Mouse (Mus musculus) megakaryocyte-erythroid progenitor cell, adult 5-6 weeks (primary cell): ENCODE measurements around the gene Inip. TPM values are rescaled to one million over a fixed set of nuclear protein-coding genes. Genes with fewer than 3 reads are reported as not detected.
A peak's percentile ranks its signal among the peaks of the same experiment; 100 is the strongest.

ENCODE experiments used
- ATAC-seq: replicated peaks from 2 replicates; pipeline ENCODE4 v1.8.0; 2016; ENCODE audit warnings: mild to moderate bottlenecking, inconsistent platforms; ENCODE audit not compliant: severe bottlenecking, poor library complexity, low FRiP score, low TSS enrichment
- total RNA-seq, 2 experiments: library from RNA; stranded (forward) in 1 of 2; stranded (reverse) in 1 of 2; fragments of 200-1000, 215-1000 nt in 1 of 2; fragments of >200 nt in 1 of 2; fragmentation: Nextera tagmentation in 1 of 2; gene quantifications; 2 replicates each; pipeline ENCODE4 v1.2.3; 2014 to 2017

Inip gene
- total RNA-seq (2014; fragmentation: Nextera tagmentation) (44.1 and 47.2 TPM in 2 replicates), total RNA-seq (2017) (41.4 and 52.0 TPM in 2 replicates)

DNA sequence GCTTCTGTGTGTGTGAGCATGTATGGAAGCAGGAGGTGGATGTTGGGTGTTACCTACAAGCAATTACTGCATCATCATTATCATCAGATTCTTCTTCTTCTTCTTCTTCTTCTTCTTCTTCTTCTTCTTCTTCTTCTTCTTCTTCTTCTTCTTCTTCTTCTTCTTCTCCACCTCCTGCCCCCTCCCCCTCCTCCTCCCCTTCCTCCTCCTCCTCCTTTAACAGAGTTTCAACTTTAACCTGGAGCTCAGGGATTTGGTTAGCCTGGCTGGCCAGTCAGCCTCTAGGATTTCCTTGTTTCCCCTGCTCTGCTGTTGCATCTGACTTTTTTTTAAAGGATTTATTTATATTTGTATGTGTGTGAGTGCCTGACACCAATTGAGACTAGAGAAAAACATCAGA is at the start of gene Inip:
Gene Inip (minus strand): TSS at position 101 of the 400 bp plus-strand sequence.
- ATAC-seq: no peak

DNA sequence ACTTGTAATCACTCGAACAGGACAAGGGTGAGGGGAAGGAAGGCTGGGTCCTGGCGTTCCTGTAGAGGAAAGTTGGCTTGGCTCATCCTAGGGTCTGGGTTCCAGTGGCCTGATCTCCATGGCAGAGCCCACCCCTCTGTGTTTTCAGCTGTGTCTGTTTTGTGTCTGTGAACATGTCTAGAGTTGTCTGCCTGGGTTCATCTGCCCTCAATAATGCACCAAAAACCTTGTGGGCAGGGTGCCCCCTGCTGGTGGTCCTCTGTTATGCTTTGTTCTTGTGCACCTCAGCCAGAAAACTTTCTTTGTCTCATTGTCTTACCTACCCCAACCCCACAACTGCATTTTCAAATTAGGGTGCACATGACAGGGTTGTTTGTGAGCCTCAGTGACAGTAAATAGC is 48.8 kb upstream of the Inip start:
- ATAC-seq: peak; percentile 88

DNA sequence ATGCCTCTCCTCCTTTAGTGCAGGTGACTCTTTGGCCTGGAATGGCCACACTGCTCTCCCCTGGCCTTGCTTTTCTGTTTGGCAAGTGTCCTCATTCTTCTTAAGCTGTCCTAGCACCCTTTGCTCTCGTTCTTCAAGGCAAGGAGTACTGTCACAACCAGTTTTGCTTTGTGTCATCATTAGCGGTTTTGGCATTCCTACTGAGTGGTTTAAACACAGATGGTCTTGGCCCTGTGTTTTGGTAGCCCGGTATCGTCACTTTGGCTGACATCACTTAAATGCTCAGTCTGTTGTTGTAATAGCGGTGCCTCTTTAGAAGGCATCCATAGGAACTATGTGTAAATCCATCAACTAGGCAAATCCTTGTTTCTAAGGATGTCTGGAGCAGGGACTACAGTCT is 46.1 kb upstream of the Inip start:
- ATAC-seq: no peak

DNA sequence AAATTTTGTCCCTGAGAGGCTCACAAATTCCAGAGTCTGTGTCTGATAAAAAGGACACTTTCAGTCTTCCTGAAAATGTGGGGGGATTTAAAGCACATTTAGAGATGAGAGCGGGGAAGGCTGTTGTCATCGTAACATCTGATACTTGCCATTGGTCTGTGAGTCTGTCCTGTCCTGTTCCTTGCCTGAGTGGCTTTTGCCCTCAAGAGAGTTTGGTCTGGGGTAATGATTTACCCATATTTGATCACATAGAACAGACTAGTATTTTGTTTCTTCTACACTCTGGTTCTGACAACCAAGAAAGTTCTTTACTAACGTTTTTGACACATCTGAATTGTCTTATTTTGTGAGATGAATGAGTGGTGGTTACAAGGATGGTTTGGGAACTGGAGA is 43.9 kb upstream of the Inip start:
- ATAC-seq: no peak

DNA sequence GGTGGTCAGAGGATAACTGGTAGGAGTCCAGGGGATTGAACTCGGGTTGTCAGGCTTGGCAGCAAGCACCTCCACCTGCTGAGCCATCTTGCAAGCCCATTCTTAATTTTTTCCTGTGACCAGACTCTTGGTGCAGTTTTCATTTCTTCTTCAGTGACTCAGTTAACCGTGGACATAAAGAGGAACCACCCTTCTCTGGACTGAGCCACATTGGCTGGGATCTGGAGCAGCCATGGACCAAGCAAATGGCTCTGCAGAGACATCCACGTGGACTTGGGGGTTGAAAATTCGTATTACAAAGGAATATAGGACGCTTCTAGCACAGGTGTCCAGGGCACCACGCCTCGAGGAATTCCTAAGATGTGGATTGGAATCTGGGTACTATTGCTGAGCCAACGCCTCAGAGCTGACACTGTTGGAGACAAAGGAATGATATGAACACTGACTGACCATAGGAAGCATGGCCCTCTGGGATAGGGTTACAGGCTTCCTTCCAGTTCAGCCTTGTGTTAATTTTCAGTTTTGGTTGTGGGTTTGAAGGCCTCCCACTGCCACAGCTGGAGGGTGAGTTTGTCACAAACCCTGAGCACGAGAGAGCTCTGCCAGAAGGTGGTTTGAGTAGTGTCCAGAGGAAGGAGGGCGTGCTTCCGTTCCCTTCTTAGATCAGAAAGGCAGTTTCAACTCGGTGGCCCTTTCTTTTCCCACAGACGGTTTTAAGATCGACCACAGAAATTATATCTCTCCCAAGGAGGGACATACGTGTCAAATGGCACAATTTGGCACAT is 43.3 kb upstream of the Inip start:
- ATAC-seq: peak; percentile 53; the same call in 1 of the 2 replicates

DNA sequence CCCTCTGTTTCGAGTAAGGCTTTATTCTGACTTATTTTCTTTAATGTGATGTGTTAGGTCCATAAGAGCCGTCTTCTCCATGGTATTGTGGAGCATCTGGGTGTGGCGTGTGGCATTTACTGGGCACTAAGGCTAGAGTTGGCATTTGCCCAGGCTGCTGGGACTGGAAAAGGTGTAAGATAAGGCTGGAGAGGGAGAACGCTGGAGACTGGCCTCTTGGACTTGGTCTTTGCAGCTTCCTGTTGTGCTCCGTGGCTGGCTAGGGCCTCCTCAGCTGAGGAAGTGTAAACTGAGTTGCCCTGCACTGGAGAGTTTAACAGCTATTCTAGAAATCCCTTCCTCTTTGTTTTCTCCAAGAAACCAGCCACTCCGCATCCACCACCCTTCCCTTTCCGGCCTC is 36.3 kb upstream of the Inip start:
- ATAC-seq: no peak

DNA sequence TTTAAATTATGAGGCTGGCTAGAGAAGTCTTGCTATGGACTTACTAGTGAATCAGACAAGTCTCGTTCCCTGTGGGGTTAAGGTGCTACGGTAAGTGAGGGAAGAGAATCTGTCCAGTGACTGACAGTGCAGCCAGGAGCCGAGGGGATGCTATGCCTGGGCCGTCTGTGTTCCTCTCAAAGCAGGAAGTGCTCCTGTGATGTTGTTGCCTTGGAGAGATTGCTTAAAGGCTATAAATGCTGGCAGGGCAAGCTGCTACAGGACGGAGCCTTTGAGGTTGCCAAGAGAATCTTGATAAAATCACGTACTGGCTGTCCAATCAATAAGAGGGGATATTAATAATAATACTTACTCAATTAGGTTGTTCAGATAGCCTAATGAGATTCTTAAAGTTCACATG is 31.4 kb upstream of the Inip start:
- ATAC-seq: no peak

DNA sequence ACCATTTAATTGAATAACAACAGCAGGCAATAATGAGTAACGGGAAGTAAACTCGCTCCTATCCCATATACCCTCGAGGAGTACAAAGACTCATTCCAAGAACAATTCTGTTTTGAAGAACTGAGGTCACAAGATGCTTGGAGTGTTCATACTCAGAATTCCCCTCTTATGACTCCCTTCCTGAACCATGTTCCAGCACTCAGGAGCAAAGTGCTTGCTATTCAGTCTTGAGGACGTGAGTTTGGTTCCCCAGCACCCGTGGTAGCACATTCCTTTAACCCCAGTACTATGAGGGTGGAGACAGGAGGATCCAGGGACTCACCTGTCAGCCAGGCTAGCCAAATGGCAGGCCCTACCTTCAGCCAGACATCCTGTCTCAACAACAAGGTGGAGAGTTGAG is 29.6 kb upstream of the Inip start:
- ATAC-seq: no peak

DNA sequence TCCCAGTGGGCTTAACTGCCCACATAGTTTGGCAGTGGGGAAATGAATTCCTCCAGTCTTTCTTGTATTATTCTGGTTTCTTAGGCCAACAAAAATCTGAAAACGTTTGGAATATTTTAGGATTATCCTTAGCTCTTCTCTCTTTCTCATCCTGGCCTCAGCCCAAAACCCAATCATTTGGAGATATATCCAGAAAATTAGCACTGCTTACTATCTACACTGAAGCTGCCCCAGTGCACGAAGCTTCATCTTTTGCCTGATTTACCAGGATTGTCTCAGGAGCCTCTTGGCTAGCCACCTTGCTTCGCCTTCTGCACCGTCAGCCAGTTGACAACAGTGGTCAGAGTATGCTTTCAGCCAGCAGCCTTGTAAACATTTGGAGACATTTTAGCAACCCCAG is 27.7 kb upstream of the Inip start:
- no peak for ATAC-seq

DNA sequence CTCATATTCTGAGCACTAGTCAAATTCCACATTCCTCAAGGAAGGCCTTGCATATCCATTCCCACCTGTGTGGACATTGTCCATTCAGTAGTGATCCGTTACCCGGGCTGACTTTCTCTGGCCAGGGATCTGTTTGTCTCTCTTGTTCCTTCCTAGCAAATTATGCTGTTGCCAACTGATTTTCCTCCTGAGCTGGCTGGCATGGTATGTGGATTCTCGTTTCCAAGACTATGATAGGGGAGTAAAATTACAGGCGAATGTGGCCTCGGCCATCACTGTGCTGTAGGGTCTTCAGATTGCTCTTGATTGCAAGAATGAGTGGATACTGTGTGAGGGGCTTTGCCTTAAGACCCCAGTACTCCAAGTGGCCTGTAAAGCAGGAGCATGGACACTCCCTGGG is 25.0 kb upstream of the Inip start:
- ATAC-seq: no peak

DNA sequence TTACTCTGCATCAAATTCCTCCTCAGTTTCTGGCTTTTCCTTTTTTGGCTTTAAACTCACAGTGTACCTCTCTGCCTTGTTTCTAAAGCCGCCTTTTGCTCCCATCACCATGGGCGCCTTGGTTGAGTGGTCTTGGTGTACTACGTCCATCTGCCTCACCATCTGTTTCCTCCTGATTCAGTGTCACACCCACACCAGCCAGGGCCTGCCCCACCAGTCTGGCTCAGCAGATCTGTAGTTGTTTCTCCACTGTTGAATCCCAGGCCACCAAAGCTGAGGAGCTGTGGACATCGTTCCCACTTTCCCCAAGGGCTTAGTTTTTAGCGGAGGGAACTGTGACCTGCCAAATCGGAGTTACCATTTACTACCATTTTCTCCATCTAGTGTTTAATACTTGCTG is 24.2 kb upstream of the Inip start:
- ATAC-seq: peak; percentile 77

DNA sequence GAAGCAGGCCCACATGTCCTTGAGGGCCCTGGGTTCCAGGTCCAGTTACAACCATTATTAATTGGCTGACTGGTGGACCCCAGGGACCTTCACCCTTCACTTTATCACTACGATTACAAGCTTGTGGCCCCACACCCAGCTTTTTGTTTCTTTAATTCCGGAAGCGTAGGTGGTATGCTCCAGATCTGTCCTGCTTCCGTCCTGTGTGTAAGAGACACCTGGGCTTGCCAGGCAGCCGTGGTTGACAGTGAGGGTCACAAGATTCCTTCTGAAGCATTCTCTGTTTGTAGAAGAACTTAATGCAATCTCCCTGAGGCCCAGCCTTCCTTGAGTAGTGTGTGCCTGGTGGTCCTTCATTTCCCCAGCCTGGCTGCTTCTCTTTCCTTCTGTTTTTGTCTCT is 23.5 kb upstream of the Inip start:
- no peak for ATAC-seq

DNA sequence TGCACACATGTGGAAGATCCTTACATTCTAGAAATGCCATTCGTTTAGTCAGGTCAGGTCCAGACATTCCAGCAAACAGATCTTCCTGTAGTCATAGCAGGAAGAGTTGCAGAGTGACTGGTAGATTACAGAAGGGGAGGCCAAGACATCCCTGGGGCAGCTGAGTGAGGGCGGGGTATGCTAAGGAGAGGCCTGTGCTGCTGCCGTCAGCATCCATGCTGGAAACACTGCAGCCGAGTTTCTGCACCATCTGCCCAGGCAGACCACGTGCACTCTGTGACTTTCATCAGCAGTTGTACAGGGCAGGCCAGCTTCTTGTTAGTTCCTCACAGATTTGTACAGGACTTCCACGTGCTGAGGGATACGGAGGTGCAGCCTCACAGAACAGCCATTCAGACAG is 22.1 kb upstream of the Inip start:
- ATAC-seq: no peak

DNA sequence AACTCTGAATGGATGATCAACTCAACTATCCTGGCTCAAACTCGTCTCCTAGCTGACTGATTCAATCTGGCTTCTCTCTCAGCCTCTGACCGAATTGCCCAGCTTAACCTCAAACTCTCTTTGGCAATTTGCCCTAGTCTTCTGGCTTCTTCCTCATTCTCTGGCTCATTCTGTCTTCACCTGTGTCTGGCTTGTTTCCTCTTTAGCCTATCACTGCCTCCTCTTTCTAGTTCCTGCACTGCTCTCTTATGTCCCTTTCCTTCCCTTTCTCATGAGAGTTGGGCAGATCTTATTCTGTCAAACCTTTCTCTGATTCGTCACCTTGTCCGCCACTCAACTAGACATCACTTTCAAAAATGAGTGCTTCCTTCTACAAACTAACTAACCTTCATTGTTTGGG is 20.7 kb upstream of the Inip start:
- no peak for ATAC-seq

DNA sequence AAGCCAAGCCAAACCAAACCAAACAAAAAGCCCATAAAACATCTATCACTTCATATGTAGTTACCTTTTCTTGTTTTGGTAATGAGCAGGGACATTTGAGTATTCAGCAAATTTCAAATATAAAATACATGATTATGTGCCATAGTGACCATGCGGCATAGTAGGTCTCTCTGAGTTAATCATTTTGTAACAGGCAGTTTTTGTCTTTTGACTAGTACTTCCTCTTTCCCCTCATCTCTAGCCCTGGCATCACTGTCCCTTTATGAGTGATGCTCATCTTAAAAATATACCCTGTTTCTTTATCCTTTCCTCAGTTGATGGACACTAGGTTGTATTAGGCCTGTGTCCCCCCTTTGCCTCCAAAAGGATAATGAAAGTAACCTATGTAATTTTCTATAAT is 20.1 kb upstream of the Inip start:
- ATAC-seq: no peak

DNA sequence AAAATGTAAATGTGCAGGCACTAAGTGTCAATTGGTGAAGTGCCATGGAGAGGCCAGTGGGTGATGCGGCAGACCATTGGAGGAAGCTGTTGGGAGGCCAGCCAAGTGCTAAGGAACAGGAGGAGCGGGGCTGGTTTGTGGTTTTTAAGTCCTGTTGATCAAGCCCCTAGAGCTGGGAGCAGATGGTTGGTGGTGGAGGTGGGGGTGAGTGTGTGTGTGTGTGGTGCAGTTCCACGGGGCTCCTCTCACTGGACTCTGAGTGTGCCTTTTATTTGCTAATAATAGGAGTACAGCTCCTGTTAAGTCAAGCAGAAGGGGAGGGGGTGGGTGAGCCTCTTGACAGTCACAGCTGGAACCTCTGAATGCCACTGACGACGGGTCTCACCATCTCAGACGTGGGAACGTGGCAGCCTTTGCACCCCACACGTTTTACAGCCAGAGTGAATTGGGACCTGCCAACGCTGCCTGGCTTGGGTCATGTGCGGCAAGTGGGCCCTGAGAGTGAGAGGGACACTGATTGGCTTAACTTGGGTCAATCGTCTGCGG is 18.2 kb upstream of the Inip start:
- ATAC-seq: peak; percentile 61; the same call in 1 of the 2 replicates

DNA sequence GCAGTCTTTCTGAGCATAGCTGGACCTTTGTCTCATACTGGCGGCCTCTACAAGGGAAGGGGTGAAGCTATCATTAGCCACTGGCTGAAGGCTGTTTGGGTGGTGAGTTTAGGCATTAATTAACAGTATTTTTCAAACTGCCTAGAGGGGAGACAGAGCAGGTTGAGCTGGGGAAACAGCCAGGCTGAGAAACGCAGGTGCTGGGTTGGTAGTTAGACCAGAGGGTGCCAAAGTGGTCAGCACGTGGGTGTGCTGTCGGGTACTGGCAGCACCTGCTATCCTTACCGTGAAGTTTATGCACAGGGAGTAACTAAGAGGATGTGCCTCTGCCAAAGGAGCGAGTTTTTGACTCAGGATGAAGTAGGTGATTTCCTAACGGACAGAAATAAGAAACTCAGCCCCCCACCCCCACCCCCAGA is 17.7 kb upstream of the Inip start:
- no peak for ATAC-seq

DNA sequence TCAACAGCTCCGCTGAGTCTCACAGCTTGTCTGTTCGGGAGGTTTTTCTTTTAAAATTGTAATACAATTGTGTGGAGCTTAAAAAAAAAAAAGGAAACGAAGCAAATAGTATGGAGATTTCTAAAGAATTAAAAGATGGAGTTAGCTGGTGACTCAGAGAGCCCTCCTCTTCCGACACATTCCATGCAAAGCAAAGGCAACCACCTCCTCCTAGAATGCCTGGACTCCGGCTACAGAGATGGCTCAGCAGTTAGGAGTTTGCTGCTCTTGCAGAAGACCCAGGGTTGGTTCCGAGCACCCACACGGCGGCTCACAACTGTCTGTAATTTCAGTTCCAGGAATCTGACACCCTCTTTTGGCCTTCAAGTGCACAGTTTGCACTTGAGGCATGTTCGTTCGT is 17.1 kb upstream of the Inip start:
- no peak for ATAC-seq

DNA sequence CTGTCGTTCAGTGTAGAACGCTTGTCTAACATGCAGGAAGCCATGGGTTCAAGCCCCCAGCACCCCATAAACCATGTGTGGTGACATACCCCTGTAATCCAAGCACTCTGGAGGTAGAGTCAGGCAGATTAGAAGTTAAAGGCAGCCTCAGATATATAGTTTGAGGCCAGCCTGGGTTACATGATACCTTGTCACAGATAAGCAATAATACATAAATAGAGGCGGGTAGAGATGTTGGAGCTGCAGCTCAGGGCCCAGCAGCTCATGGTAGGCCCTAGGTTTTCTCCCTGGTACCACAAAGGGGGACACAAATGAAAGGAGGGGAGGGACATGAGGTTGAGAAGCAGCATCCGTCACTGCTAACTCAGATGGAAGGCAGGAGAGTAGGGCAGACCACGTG is 16.4 kb upstream of the Inip start:
- no peak; the same call in 1 of the 2 replicates for ATAC-seq

DNA sequence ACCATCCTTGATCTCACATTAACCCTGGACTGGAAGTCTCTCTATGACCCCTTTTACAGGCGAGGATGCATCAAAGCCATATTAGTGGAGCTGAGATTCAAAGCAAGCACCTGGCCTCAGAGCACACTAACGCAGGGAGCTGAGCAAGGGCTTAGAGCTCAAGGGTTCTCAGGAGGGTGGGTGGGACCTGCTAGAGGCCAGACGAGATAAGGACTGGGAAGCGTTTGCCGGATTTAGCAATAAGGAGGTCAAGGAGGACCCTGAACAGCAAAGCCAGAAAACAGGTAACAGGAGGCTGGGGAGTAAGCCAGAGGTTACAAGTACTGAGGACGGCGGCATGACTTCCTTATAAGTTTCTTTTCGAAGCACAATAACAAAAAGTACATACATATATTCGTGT is 15.1 kb upstream of the Inip start:
- ATAC-seq: no peak

DNA sequence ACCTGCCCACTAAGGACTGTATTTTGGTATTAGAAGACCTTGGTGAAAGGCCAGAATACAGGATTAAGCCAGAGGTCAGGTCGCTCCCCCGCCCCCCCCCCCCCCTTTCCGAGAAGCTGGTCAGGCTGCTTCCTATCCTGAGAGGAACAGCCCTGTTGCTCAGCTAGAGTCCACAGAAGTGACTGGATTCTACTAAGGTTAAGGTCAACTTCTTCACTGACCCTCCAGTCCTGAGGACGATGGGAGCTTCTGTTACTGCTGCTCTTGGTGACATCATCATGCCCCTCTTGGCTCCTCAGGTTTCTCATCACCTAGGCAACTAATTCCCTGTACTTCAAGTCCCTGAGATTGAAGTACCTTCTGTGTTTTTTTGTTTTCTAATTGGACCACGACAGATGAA is 14.6 kb upstream of the Inip start:
- ATAC-seq: no peak
